Mouse (Mus musculus) hindbrain, embryonic 15.5 days (tissue): ENCODE results near the gene Ube2g2. TPM values are rescaled to one million over a fixed set of nuclear protein-coding genes. Genes with fewer than 3 reads are reported as not detected.
A peak's percentile ranks its signal among the peaks of the same experiment; 100 is the strongest.

Source experiments
- ATAC-seq: fragments of 200-750 bp; cut with Nextera tagmentation; 2 replicates; pipeline ENCODE4 v1.8.0; 2017; ENCODE audit warnings: low read depth, moderate number of reproducible peaks, moderate TSS enrichment; ENCODE audit not compliant: low FRiP score
- H3K27ac ChIP-seq: fragments of 300-500 bp; sonication (generic); replicated peaks from 2 replicates; pipeline ENCODE4 v1.5.1; 2015; ENCODE audit warnings: mild to moderate bottlenecking, inconsistent platforms
- H3K27me3 ChIP-seq: fragments of 300-500 bp; sonication (generic); 2 replicates; pipeline ENCODE4 v1.6.1; 2015; ENCODE audit warnings: control low read depth, inconsistent platforms
- H3K36me3 ChIP-seq: fragments of 300-500 bp; sonication (generic); 2 replicates; pipeline ENCODE4 v1.6.1; 2015; ENCODE audit warnings: control low read depth, inconsistent platforms
- H3K4me1 ChIP-seq: fragments of 300-500 bp; sonication (generic); replicated peaks from 2 replicates; pipeline ENCODE4 v1.6.1; 2015; ENCODE audit warnings: control low read depth, inconsistent platforms
- H3K4me2 ChIP-seq: fragments of 300-500 bp; sonication (generic); 2 replicates; pipeline ENCODE4 v1.6.1; 2015; ENCODE audit warnings: moderate library complexity, mild to moderate bottlenecking, inconsistent platforms
- H3K4me3 ChIP-seq: fragments of 300-500 bp; sonication (generic); 2 replicates; pipeline ENCODE4 v1.5.1; 2015; ENCODE audit warnings: mild to moderate bottlenecking, inconsistent platforms
- H3K9ac ChIP-seq: fragments of 300-500 bp; sonication (generic); 2 replicates; pipeline ENCODE4 v1.6.1; 2015; ENCODE audit warnings: inconsistent platforms
- H3K9me3 ChIP-seq: fragments of 300-500 bp; sonication (generic); 2 replicates; pipeline ENCODE4 v1.6.1; 2016; ENCODE audit warnings: control low read depth, inconsistent platforms
- WGBS: fragments of 180-500 bp; shearing (Covaris S2); methylation state at CpG from one replicate; pipeline ENCODE4 v1.1.7; 2015; 5-methylcytosine and 5-hydroxymethylcytosine counted together
- polyA plus RNA-seq: library from polyadenylated mRNA; unstranded; fragments of >200 nt; fragmentation: Nextera tagmentation; extraction: Ambion mirVana; gene quantifications from 2 replicates; pipeline ENCODE4 v1.2.1, GENCODE M21; 2015

Ube2g2 gene
- polyA plus RNA-seq, 1 experiment from 2014 or later, result 90.0 TPM

DNA sequence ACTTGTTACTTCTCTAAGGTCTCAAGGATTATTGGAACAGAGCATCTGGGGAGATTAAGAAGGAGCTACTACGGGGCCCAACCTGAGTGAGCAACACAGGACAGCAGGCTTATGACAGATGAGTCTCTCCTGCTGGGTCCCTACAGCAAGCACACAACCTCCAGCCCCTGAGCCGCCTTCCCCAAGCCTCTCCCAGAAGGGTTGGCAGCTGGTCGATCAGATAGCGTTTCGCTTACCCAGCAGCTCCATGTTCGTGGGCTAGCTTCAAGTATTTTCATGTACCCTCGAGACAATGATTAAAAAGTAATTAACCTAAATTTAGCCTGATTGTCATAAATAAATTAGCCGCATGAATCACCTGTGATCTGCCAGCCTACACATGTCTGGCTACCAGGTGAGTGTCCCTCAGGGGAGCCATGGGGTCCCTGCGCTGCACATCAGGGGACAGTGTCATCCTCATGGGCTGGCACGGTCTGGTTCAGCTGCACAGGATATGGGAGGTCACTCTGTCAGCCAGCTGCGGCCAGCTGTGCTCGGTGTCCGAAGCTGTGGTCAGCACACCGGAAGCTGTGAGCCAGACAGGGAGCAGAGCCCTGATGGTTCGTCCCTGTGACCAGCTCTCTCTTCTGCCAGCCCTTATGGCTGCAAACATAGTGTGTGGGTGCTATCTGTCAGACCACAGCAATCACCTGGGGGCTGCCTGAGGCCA lies 36.4 kb downstream of the Ube2g2 start:
- H3K4me2 ChIP-seq, result no peak overlapping the region
- 61% methylated on average over 15 of the region's 15 CpGs for WGBS

DNA sequence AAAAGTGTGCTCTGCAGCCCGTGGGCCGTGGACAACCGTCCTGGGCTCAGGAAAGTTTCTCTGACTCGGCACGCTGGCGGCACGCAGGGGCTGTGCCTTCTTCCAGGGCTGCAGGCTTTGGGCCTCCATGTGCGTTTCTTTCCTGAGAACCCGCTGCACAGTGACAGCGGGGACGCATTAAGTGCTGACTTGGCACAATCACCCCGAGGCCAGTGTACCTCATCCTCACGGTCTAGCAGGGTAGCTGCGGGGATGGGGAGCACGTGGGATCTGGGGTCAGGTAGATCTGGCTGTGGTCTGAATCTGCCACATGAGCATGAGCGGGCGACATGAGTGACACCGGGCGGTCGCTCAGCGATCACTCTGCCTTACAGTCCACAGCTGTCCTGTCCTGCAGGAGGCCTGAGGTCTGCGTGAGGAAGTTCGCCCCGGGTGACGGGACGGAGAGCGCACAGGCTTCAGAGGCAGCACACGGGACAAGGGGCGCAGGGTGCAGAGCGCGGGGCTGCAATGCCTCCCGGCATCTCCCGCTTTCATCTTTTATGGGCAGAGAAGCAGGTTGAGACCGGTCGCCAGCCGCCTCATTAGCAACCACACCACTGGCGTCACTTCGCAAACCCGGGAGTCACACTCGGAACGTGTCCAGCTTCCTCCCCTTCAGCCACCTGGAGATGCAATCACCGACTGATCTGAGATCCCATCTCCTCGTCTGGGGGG lies 42.0 kb downstream of the Ube2g2 start:
- no peaks in the 10 kb centered on the region for H3K27me3 ChIP-seq
- peak; percentile 49; the same call in 1 of the 2 replicates for ATAC-seq
- no peak overlapping the region for H3K27ac ChIP-seq
- no peak overlapping the region for H3K9ac ChIP-seq
- H3K4me3 ChIP-seq, result no peak overlapping the region
- peak overlapping the region; percentile 27 for H3K4me2 ChIP-seq
- WGBS, result 57% methylated on average over 43 of the region's 43 CpGs
- no peaks in the 10 kb centered on the region for H3K4me1 ChIP-seq
- H3K9me3 ChIP-seq, result no peaks in the 10 kb centered on the region
- H3K36me3 ChIP-seq, result no peaks in the 10 kb centered on the region

More for the DNA sequence above, 36.4 kb downstream of the Ube2g2 start:
- ATAC-seq, result no peak
- H3K27ac ChIP-seq, result no peak overlapping the region
- H3K4me3 ChIP-seq, result no peak overlapping the region
- H3K9ac ChIP-seq, result no peak overlapping the region
- H3K9me3 ChIP-seq, result no peaks in the 10 kb centered on the region
- H3K4me1 ChIP-seq, result 0 out of 2 replicates have a peak, but pooled peaks cover 2% of the 10 kb centered on the region
- H3K27me3 ChIP-seq, result no peaks in the 10 kb centered on the region
- no peaks in the 10 kb centered on the region for H3K36me3 ChIP-seq

DNA sequence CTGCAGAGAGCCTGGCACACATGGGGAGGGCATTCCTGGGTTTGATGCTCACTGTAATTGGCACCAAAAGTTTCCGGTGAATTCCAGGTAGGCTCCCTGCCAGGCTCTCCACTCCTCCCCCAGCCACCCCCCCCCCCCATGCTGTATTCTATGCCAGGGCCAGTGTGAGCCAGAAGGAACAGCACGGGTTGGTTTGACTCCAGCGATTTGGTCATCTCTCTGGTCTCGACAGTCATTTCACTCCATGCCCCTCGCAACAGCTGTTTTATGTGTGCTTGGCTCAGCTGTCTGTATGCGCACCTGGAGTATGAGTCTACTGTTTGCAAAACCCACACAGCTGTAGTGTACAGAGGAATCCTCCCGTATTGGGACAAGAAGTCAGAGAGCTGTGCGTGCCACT lies 44.3 kb downstream of the Ube2g2 start:
- Histone ChIP-seq H3K9me3 (no peaks in the 10 kb centered on the region), H3K4me2 (no peak overlapping the region), H3K4me3 (no peak overlapping the region), H3K9ac (no peak overlapping the region), H3K4me1 (no peaks in the 10 kb centered on the region), H3K36me3 (no peaks in the 10 kb centered on the region), H3K27ac (no peak overlapping the region), H3K27me3 (no peaks in the 10 kb centered on the region)
- 67% methylated on average over 8 of the region's 8 CpGs for WGBS
- ATAC-seq, result no peak

DNA sequence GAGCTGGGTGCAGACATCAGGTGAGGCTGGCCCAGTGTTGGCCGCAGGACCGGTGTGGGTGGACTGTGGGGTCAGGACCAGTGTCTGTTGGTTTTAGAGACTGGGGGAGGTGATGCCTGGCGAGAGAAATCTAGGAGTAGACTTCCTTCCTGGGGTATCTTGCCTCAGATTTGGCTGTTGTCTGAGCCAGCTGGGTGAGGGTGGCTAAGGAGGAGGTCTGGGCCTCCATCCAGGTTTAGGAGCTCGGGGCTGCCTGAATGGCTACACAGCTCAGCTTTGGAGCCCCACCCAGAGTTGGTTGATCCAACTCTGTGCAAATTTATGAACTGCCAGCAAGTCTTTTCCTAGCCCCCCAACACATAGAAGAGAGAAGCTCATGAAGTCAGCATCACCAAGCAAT lies 45.3 kb downstream of the Ube2g2 start:
- Histone ChIP-seq H3K4me2 (no peak overlapping the region), H3K4me1 (no peaks in the 10 kb centered on the region), H3K27ac (no peak overlapping the region), H3K4me3 (no peak overlapping the region), H3K9me3 (no peaks in the 10 kb centered on the region), H3K27me3 (no peaks in the 10 kb centered on the region), H3K9ac (no peak overlapping the region), H3K36me3 (no peaks in the 10 kb centered on the region)
- 82% methylated on average over 4 of the region's 4 CpGs for WGBS
- ATAC-seq, result no peak

DNA sequence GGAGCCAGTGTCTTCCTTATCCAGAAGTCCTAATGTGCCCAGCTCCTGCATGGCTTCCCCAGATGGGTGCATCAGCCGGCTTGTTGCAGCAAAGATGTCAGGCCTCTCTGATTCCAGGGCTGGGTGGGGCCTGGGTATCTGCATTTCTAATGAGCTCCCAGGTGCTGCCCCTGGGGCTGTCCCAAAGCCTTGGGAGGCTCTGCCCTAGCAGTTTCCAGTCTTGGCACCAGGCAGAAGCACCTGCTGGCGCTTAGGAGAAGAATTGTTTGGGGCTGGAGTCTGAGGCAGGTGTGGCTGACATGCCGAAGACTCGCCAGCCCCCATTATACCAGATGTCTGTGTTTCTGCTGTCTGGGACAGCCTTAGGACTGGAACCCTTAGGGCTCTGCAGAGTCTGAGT lies 48.6 kb downstream of the Ube2g2 start:
- H3K9ac ChIP-seq, result no peak overlapping the region
- H3K4me2 ChIP-seq, result no peak overlapping the region
- 0 out of 2 replicates have a peak, but pooled peaks cover 3% of the 10 kb centered on the region for H3K27me3 ChIP-seq
- H3K4me3 ChIP-seq, result no peak overlapping the region
- H3K36me3 ChIP-seq, result no peaks in the 10 kb centered on the region
- no peak overlapping the region for H3K27ac ChIP-seq
- H3K9me3 ChIP-seq, result no peaks in the 10 kb centered on the region
- 73% methylated on average over 4 of the region's 4 CpGs for WGBS
- no peaks in the 10 kb centered on the region for H3K4me1 ChIP-seq
- no peak for ATAC-seq

DNA sequence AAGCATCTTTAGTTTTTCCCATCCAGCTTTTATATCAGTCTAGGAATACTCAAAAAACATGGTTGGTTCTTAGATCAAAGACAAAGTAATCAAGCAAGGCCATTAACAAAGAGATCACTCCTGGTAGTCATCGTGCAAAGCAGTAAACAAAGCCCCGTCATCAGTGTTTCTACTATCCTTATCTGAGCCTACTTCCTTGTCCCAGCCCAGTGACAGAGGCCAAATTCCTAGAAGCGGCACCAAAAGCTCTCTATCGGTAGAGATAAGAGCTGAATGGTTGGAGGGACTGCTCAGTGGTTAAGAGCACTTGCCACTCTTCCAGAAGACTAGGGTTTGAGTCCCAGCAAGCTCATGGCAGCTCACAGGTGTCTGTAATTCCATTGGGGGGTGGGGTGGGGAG lies 49.4 kb downstream of the Ube2g2 start:
- H3K4me3 ChIP-seq, result no peak overlapping the region
- H3K36me3 ChIP-seq, result no peaks in the 10 kb centered on the region
- no peak overlapping the region for H3K4me2 ChIP-seq
- H3K27me3 ChIP-seq, result peaks cover 11% of the 10 kb centered on the region; the same call in 1 of the 2 replicates
- no peak for ATAC-seq
- H3K4me1 ChIP-seq, result no peaks in the 10 kb centered on the region
- 87% methylated on average over 4 of the region's 4 CpGs for WGBS
- H3K9ac ChIP-seq, result no peak overlapping the region
- H3K9me3 ChIP-seq, result no peaks in the 10 kb centered on the region
- H3K27ac ChIP-seq, result no peak overlapping the region

DNA sequence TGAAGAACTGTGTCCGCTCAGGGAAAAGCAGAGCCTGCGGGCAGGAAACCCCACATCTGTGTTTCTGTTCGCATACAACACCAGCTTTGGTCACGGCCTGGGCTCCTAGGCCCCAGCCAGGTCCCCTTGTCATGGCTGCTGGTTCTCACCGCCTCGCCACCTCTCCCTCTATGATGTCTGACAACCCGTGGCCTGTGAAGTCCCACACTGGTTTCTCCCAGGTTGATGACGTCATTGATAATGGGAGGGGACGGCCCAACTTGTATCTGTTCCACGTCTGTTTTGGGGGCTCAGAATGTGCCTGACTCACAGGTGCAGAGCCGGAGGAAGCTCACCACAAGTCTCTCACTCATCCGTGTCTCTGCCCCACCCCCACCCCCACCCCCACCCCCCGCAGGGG lies 51.7 kb downstream of the Ube2g2 start:
- Histone ChIP-seq H3K4me2 (no peak overlapping the region), H3K4me3 (no peak overlapping the region), H3K27ac (no peak overlapping the region), H3K36me3 (no peaks in the 10 kb centered on the region), H3K9ac (no peak overlapping the region), H3K9me3 (no peaks in the 10 kb centered on the region), H3K4me1 (peaks cover 11% of the 10 kb centered on the region), H3K27me3 (peaks cover 32% of the 10 kb centered on the region)
- WGBS, result 66% methylated on average over 13 of the region's 13 CpGs
- ATAC-seq, result no peak

DNA sequence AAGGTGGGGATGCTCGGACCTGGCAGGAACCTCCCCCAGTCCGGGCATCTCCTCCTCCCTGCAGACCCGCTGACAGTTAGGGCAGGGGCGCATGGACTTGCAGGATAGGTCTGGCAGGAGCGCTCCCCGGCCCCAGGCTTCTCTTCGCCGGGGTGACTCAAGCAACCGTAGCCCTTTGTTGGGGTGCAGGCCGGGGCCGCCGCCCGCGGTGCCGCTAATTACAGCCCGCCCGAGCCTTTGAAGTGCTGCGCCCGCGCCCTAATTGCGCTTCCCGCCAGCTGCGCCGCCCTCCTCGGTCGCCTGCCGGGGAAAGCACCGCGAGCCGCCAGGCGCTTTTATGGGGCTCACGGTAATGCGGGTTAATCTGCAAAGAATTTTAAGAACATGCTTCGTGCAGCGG lies 55.5 kb downstream of the Ube2g2 start:
- H3K4me1 ChIP-seq, result peaks cover 11% of the 10 kb centered on the region
- no peak overlapping the region for H3K27ac ChIP-seq
- no peak for ATAC-seq
- peaks cover 40% of the 10 kb centered on the region for H3K27me3 ChIP-seq
- no peaks in the 10 kb centered on the region for H3K36me3 ChIP-seq
- peak overlapping the region; percentile 77 for H3K4me2 ChIP-seq
- peak overlapping the region; percentile 21; the same call in 1 of the 2 replicates for H3K9ac ChIP-seq
- H3K4me3 ChIP-seq, result peak overlapping the region; percentile 32
- 1% methylated on average over 35 of the region's 35 CpGs for WGBS
- no peaks in the 10 kb centered on the region for H3K9me3 ChIP-seq

DNA sequence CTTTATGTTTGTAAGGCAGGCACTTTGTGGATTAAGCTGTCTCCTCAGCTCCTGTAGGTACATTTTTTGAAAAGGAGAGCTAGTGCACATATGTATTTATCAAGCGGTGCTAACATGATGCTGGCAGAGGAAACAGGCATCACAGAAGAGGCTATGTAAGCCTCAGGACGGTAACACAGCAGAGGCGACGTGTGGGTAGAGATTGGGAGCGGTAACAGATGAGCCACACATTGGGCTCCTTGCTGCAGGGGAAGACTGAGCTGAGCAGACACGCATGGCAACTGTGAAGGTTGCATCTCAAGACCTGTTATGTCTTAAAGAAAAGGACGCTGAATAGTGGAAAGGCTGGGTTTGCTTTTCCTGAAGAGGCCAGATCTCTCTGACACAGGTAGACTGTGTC lies 60.9 kb downstream of the Ube2g2 start:
- no peak overlapping the region for H3K4me3 ChIP-seq
- H3K36me3 ChIP-seq, result no peaks in the 10 kb centered on the region
- peaks cover 16% of the 10 kb centered on the region for H3K4me1 ChIP-seq
- no peaks in the 10 kb centered on the region for H3K9me3 ChIP-seq
- H3K4me2 ChIP-seq, result no peak overlapping the region
- no peak overlapping the region for H3K9ac ChIP-seq
- no peak overlapping the region for H3K27ac ChIP-seq
- WGBS, result 76% methylated on average over 7 of the region's 7 CpGs
- no peak for ATAC-seq
- peaks cover 38% of the 10 kb centered on the region for H3K27me3 ChIP-seq

DNA sequence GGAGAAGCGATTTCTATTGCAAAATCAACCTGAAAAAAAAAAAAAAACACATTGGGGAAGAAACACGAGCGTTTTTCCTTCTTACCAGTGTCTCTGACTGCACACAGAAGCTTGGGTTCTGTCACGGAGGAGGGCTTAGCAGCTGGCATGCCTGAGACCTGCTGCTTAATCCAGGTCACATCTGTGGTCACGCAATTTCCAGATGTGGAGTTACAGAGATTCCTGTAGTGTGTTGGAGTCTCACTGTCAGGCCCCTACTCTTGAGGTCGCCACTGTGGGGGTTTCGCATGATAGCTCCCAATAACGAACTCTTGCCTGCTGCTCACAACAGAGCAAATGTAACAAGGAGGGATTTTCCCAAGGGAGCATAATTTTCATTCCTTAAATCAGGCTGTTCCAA lies 62.1 kb downstream of the Ube2g2 start:
- peaks cover 15% of the 10 kb centered on the region; the same call in 1 of the 2 replicates for H3K4me1 ChIP-seq
- H3K36me3 ChIP-seq, result no peaks in the 10 kb centered on the region
- no peaks in the 10 kb centered on the region for H3K9me3 ChIP-seq
- no peak overlapping the region for H3K4me3 ChIP-seq
- peaks cover 28% of the 10 kb centered on the region for H3K27me3 ChIP-seq
- H3K9ac ChIP-seq, result no peak overlapping the region
- no peak overlapping the region for H3K27ac ChIP-seq
- ATAC-seq, result no peak
- 37% methylated on average over 8 of the region's 8 CpGs for WGBS
- no peak overlapping the region for H3K4me2 ChIP-seq

DNA sequence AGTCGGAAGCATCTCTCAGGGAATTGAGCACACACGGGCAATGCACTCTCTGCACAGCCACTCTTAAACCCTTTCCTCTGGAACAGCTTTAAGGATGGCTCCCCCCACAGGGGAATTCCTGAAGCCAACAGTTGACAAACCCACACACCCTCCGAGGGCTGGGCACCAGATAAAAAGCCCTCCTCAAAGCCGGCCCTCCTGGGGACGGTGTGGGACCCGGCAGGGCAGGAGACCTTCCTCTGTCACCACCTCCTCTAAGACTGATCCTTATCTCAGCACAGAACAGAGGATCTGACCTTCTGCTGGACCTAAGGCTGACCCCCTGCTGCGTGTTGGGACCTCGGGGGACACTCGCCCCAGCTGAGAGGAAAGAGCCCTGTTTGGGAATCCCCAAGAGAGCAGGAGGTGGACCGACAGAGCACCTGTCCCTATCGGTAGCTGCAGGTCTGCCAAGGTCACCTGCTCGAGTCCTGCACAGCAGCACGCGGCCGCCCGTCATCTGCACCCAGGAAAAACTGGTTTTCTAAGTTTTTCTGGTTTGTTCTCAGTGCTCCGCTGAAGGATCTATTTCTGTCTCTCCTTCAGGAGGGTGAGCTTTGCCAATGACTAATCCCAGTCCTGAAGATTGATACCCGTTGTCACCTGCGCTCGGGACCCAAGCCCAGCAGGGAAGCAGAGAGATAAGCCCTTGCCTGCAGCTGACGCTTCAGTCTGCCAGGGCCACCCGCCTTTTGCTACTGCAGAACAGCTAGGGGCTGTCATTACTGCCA lies 64.0 kb downstream of the Ube2g2 start, which contains the start of gene Tspear:
TSS of gene Tspear (plus strand) at position 675 of the 770 bp plus-strand sequence.
- peaks cover 15% of the 10 kb centered on the region; the same call in 1 of the 2 replicates for H3K4me1 ChIP-seq
- no peak within 1 kb of the TSS for H3K9ac ChIP-seq
- H3K36me3 ChIP-seq, result no peaks in the 10 kb centered on the region
- H3K27me3 ChIP-seq, result peaks cover 24% of the 10 kb centered on the region
- 7% methylated on average over 22 of the region's 22 CpGs for WGBS
- H3K4me3 ChIP-seq, result no peak within 1 kb of the TSS
- H3K27ac ChIP-seq, result no peak within 1 kb of the TSS
- no peaks in the 10 kb centered on the region for H3K9me3 ChIP-seq
- ATAC-seq, result no peak
- H3K4me2 ChIP-seq, result no peak within 1 kb of the TSS

DNA sequence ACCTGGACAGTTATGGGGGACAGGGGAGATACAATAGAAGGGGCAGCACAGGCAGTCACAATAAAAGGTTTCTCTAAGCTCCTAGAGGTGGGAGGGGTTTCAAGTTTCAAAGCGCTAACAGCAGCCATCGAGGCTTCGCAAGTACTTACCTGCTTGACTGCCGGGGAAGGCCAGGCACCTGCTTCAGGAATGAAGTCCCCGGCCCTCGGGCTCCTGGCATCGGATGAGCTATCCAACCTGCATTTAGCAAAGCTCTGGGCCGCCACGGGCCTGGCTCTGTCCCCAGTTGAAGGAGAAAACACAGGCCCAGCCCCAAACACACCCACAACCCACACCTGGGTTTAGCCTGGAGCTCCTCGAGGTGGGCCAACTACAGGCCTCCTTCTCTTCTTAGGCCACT lies 64.9 kb downstream of the Ube2g2 start:
- peaks cover 15% of the 10 kb centered on the region; the same call in 1 of the 2 replicates for H3K4me1 ChIP-seq
- WGBS, result 40% methylated on average over 10 of the region's 10 CpGs
- H3K4me2 ChIP-seq, result no peak overlapping the region
- H3K36me3 ChIP-seq, result no peaks in the 10 kb centered on the region
- ATAC-seq, result no peak
- H3K9ac ChIP-seq, result no peak overlapping the region
- no peaks in the 10 kb centered on the region for H3K9me3 ChIP-seq
- no peak overlapping the region for H3K27ac ChIP-seq
- peaks cover 24% of the 10 kb centered on the region for H3K27me3 ChIP-seq
- H3K4me3 ChIP-seq, result no peak overlapping the region
